Mouse (Mus musculus): ENCODE measurements at regions not wholly inside any gene's neighbourhood (a gene's known extent, or its start where the extent isn't known, plus 50 kb on each side); places are given as distances from the start of the nearest gene placed in this dataset.

DNA sequence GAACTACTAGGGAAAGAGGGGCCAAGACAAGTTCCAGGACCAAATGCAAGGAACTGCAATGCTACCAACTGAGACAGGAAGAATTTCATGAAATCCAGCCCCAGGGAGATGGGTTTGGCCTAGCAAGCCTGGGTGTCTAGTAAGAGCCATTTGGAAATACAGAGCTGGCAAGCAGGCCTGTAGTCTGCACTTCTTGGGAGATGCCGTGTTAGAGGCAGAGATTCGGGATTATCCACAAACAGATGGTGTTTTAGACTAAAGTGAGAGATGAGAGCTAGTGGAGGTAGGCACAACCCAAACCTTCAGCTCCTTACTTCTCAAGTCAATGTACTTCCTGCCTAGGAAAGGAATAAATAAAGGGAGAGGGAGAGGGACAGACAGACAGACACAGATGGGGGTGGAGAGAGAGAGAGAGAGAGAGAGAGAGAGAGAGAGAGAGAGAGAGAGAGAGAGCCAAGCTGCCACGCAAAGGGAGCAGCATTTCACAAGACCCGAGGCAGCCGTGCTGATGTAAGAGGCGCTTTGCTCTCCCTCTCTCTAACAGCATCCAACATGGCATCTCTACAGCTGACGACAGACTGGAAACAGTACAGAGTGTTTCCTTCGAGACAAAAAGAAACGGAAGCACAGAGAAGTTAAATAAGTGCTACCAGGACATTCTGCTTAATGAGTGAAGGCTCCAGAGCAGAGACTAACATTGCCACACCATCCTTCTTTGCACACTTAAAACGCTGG lies 182.9 kb downstream of the Irs2 start:
- no peak for DNase-seq (ENCODE audit: low read depth)

DNA sequence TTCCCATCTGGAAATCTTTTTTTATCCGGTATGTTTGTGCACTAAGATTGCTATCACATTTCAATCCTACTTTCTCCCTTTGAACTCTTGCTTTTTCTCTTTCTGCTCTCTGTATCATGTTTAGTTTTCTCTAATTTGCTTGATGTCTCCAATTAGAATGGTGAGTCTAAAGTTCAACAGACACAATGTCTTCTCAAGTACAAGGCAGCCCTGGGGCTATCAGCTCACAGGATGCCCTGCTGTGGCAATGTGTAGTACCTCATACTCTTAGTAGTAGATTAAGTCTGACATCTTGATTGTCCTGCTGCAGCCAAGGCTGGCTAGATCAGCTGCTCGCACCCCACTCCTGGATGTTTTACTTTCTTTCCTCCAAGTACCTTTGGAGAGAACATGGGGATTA lies 186.4 kb downstream of the Irs2 start:
- DNase-seq (ENCODE audit: low read depth) = no peak

DNA sequence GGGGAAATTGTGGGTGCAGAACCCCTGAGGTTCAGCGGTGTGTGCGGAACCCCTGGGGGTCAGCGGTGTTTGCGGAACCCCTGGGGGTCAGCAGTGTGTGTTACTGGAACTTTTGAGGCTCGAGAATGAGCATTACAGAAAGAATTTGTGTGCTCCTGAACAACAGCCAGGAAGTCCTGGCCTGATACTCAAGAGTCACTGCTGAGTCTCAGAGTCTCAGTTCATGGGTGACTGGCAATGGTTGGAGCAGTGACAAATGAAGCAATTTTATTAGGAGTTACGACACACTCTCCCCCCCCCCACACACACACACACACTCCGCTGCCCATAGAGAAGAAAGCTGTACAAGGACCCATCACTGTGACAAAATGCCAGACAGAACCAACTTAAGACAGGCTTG lies 193.8 kb downstream of the Irs2 start:
- no peak for DNase-seq (ENCODE audit: low read depth)

DNA sequence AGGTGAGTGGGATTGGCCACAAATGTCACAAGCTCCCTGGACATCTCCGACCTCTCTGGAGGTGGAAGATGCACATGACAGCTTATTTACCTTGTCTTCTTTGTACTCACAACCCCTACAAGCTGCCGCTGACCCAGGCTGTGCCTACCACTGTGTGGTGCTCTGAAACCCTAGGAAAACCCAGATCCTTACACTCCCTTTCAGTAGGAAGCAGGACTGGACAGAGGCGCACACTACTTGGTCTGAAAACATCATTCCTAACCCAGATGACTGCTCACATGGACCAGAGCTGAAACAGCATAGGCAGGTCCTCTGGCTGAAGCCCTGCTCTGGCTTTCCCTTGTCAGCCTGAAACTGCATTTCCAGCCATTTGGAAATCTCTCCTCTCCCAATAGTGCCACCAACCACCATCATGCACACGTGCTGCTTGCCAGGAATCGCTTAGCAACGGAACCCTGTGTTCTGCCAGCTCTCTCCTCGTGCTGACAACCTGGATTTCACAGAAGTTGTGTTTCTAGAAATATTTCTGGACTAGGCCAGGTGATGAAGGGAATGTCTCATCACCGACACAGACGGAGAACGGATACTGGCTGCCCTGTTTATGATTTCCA lies 196.1 kb downstream of the Irs2 start:
- no peak for DNase-seq (ENCODE audit: low read depth)

DNA sequence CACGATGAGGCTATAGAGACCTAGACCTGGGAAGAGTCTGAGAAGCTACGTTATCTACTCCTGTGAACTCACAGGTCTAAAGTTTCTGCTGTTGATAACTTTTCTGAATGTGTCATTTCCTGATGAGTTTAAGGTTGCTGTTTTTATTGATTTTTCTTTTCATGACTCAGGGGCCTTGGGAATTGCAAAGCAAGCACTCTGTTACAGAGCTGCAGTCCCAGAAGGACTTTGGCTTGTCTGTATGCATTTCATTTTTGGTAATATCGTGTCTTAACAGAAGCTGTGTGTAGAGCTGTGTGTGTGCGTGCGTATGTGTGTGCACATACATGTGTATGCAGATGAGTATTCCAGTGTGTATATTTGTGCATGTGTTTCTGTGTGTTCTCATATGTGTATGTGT lies 201.2 kb downstream of the Irs2 start:
- no peak for DNase-seq (ENCODE audit: low read depth)

DNA sequence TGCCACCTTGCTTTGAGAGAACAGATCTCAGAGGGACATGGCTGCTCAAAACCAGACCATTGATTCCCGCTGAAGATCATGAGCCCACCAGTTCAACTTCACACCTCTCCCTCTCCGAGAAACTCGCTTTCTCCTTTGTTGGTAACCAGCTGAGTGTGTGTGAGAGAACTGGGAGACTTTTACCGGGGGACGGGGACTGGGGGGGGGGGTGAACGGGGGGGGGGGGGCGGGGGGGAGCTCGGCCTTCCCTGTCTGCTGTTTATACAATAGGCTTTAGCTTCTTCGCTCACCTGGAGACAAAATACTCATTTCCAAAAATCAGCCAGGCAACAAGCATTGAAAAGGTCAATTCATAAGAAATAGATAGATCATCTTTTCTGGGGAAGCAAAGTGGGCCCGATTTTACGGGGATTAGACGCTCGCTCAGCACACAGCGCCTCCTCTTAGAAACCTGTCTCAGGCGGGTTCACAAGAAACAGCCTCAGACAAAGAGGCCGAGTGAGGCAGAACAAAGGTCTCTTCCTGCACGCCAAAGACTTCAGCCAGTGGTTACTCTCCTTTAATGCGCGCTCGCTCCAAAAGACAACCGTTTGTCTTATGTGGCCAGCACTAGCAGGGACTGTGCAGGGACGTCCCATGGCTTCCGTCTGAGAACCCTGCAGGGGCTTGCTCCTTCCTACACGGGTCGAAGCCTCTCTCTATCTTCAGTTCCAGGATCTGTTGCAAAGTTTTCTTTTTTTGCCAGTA lies 202.7 kb downstream of the Irs2 start:
- DNase-seq (ENCODE audit: low read depth) = no peak

DNA sequence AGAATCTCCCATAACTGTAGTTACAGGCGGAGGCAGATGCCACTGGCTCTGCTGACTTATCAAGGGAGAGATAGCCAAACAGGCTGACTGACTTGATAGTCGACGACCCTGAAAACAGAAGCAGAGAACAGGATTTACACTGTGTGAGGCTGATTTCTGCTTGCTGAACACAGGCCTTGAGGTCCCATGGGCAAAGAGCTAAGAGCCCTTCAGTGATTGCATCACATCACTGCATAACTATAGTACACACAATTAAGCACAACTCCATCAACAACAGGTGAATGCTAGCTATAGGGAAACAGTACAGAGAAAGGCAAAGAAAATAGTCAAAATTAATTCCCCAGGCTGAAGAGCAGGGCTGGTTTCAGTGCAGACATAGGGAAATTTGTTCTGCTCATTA lies 203.3 kb downstream of the Irs2 start:
- DNase-seq (ENCODE audit: low read depth) = no peak

DNA sequence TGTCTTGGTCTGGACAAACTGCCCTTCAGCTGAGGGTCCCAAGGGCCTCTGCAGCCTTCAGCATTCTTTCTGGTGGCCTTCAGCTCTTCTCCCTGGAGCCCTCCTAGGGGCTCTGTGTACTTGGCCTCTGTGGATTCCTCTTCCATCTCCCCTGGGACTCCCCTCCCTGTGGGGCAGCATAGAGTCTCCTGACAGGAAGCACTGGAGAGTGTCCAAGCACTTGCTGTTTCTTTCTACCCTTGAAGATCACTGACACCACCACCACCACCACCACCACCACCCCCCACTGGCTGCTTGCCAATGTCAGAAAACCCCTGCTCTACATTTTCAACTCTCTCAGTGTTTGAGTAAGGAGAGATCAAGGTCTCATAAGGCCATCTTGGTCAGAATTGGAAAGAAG lies 206.3 kb downstream of the Irs2 start:
- DNase-seq (ENCODE audit: low read depth) = no peak

DNA sequence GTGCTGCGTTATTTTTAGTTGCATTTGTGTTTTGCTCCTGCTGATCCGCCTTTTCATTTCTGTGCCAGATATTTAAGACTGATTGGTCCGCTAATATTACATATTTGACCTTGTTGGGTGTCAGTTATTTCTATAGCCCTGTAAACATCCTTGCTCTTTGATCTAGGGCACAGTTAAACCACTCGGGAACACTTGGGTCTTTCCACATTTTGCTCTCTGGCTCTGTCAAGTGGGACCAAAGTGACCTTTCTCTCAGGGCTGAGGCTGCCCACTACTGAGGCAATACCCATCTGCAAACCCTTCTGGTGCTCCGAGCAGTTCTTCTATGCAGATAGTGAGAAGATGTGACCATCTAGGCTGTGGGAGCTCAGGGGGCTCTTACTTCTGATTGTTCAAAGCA lies 206.7 kb downstream of the Irs2 start:
- DNase-seq (ENCODE audit: low read depth) = no peak

DNA sequence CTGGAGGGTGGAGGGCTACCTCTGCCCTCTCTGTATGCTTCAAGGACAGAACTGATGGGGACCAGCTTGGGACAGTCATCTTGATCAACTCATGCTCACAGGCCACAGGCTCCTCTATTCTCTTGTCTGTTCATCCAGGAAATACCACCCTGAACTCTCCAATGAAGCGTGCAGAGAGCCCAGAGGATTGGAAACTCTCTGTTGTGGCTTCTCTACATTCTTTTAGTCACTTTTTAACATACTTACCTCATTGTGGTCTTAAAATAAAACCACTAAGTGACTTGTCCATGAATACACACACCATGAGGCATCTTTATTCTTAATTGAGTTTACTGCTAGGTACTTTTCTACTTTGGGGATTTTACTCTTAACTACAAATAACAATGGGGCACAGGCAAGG lies 209.8 kb downstream of the Irs2 start:
- no peak for DNase-seq (ENCODE audit: low read depth)

DNA sequence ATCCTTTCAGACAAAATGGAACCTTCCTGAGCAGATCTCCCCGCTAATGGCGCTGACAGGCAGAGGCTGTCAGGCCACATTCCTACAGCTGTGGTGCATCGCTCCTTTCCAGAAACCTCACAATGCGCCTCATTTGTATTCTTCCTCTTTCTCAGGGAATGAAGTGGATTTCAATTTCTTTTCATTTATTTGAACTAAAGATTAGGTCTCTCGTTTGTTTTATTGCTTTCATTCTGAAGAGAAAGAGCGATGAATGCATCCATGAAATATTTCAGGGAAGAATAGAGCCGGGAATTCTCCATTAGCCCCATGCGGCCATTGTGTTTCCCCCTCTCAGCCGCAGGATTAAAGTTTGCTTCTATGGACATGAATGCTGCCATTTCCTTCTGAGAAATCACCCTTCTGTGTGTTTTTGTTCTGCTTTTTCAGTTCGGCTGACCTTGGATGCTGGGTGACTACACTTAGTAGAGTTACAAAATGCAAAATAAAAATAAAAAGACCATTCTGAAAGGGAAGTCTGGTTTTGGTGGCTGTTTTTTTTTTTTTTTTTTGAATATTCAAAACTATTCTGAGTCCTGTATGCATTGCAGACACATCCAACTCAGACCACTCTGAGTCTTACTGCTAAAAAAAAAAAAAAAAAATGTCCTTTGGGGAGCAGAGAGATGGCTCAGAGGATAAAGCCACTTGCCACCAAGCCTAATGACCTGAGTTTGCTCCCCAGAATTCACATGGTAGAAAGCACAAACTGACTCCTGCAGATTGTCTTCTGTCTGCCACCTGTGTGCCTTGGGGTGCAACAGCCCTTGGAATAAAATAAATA lies 213.7 kb downstream of the Irs2 start:
- DNase-seq (ENCODE audit: low read depth) = no peak

DNA sequence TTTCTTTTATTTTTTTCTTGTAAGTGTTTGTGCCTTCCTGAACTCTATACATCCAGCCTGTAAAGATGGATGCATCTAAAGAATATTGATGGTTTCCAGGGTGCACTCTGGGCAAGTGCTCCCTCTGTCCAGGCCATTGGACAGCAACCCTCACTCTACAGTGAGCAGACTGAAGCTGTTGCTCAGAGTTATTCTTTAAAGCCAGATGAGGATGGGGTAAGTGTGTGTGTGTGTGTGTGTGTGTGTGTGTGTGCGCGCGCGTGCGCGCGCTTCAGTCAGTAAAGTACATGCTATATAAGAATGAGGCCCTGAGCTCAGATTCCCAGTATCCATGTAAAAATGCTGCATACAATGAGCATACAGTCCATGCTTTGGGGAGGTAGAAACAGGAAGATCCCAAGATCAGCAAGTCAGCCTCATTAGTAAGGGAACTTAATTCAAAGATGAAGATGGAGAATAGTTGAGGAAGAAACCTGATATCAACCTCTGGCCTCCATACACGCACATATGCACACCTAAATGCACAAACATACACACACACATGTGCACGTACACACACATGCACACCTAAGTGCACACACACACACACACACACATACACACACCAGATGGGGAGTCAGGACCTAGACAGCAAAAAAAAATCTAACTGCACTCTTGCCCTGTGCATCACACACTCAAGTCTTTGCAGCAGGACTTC lies 214.4 kb downstream of the Irs2 start:
- DNase-seq (ENCODE audit: low read depth) = no peak

DNA sequence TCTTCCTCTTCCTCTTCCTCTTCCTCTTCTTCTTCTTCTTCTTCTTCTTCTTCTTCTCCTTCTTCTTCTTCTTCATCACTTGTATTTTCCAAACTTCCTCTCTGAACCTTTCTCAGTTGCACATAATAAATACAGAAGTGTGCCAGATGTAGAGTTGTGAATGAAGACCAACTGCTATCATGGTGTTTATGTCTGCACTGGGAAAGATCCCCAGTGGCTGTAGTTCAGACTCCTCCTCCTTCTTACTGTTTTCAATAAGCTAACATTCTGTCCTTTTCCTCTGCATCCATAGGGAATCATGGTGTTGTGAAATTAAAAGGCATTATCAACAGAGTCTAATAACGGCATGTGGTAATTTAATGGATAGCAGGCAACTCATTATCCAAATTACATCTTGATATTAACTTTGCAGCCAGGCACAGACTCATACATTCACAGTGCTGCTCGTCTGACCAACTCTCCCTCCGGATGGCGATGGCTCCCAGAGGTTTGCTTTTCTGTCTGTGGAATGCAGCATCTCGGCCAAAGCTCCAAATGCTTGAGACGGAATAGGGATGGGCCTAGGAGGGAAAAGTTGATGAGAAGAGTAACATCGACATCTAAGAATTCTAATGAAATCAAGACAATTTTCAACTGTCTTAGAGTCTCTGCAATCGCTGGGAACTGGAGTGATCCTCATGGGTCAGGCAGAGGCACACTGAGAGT lies 219.6 kb downstream of the Irs2 start:
- DNase-seq (ENCODE audit: low read depth) = no peak

DNA sequence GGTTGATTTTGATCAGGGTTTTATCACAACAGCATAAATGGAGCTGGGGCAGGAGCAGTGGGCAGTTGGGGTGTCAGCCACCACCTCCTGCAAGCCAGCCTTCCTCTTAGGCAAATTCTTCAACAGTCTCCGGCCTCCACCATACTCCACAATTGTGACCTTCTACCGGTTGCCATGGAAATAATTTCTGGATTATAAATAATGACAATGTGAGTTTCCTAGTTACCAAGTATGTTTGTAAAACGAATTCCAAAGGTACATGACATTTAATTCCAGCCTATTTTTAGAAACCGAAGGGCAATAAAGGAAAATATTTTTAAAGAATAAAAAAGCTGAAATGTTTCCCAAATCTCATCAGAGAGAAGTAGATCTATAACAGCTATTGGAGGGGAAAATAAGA lies 222.5 kb downstream of the Irs2 start:
- DNase-seq (ENCODE audit: low read depth) = no peak

DNA sequence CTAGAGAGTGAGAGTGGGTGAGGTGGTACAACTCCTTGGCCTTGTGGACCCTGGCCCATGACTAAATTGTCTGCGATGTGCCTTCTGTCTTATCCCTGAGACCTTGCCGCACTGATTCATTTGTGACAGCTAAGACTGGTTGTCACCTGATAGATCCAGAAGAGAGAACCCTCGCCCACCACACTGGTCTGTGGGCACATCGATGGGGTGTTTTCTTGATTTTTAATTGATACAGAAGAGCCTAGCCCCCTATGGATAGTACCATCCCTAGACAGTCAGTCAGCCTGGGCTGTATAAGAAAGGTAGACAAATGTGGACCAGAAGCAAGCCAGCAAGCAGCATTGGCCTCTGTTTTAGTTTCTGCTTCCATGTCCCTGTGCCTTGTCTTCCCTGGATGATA lies 222.9 kb downstream of the Irs2 start:
- DNase-seq (ENCODE audit: low read depth) = no peak

DNA sequence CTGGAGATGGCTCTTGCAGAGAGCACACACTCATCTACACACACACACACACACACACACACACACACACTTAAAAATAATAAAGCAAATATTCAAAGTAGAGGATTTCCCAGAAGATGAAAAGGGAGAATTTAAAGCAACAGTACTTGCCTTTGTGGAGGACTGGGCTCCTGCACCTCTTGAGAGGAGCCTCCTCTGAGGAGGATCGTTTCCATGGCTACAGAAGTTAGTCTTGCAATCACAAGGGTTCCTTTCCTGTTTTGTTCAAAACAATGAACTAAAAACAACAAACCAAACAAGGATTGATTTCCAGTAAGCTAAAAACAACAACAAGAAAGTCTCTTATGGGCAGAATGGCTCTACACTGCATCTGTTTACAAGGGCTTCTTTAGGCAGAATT lies 223.8 kb downstream of the Irs2 start:
- DNase-seq (ENCODE audit: low read depth) = no peak

DNA sequence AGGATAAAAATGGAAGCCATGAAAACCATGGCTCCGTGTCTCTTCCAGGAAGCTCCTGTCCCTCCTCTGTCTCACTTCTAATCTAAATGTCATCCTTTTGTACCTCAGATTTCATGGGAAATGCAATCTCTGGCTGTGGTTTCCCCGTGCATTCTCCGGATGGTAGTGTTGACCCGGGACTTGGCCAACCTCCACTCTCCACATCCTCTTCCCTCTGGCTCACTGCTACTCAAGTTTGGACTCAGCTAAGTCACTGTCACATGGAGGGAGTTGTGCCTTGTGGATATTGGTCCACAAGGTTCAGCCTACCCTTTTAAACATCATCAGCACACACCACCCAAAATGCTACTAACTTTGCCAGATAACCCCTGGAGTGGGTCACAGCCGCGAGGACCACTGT lies 226.4 kb downstream of the Irs2 start:
- DNase-seq (ENCODE audit: low read depth) = no peak

DNA sequence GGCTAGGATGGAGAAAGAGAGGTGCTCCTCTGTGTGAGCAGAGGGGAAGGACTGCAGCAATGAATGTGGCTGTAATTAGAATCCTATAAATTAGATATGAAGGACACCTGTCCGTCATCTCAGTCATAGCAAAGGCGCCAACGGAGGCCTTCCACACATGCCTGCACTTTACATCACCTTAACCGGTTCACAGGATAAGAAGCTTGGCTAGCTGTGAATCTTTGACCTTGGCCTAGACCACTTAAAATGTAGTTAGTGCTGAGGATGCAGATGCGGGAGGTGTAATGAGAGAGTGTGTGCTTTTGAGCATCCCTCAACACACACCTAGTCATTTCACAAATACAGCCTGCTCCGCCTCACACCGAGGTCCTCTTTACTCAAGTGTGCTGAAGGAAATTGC lies 228.6 kb downstream of the Irs2 start:
- no peak for DNase-seq (ENCODE audit: low read depth)

DNA sequence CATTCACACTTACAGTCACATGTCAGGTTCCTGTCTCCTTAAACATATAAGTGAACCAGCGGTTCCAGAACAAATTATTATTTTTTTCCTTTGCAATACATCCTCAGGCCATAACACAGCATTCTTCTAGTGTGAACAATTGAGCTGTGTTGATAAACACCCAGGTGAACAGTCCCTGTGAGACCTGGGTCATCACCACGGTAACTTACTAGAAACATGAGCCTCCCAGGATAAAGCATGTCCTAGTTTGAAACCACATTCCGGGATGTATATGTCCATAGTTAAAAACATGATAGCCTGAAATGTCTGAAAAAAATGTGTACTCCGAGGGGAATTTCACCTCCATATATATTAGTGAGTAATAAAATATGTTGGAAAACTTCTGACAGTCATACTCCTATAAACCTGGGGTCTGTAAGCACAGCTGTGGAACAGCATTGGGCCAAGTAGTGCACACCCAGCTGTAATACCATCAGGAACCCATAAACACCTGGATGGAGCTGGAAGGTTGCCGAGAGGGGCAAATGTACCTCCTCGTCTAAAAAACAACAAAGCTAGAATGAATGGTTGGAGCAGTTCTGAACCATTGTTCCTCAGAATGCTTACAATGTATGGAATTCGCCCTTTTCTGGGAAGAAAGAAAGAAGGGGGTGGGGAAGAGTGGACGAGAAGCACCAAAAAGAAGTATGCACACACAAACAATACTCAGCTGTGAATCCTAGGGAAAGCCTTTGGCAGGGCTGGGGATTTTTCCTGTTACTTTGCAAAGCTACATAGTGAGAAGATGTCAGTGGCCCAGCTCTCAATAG lies 232.9 kb downstream of the Irs2 start:
- DNase-seq (ENCODE audit: low read depth) = no peak

DNA sequence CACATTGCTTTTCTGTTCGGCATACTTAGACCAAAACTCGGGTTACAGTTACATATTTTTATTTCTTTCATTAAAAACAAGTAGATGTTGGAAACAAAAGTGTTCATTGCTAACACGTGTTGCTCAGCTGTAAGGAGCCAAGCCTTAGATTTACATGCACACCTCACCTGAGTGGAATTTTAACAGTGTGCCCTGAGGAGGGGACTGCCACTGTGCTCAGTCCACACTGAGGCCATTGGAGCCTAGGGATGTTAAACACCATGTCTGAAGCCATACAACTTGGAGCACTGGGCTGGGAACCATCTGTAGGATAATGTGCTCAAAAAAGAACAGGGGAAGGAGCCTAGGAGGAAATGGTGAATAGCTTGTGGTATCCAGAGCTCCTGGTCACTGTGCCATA lies 233.5 kb downstream of the Irs2 start:
- DNase-seq (ENCODE audit: low read depth) = no peak

DNA sequence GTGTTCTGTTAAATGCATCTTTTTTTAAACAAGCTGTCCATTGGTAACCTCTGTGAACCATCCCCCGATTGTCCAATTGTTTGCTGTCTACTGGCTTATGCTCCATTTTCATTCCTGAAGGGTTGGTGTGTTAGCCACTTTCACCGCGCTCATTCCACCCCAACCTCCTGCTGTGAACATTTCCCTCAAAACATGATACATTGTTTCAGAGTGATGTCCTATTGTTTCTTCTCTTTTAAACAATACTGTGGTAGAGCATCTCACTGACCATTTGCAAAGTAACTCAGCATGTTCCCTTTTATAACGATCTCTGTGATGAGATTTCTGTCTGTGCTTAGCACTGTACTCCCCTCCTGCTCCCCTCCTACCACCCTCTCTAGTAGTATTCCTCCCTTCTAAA lies 240.1 kb downstream of the Irs2 start:
- DNase-seq (ENCODE audit: low read depth) = no peak

All from induced T-regulatory cell, adult 2 months (primary cell).